Mouse (Mus musculus) kidney, postnatal 0 days (tissue): ENCODE results near the gene Zdhhc19. TPM values are rescaled to one million over a fixed set of nuclear protein-coding genes. Genes with fewer than 3 reads are reported as not detected.

Experiments used
- ATAC-seq: fragments of 200-750 bp; cut with Nextera tagmentation; replicated peaks from 2 replicates; pipeline ENCODE4 v1.8.0; 2017; ENCODE audit warnings: low read depth, moderate number of reproducible peaks, moderate TSS enrichment, moderate library complexity; ENCODE audit not compliant: low FRiP score
- DNase-seq: peaks from one replicate; pipeline ENCODE4 v3.0.0-alpha.2; 2016; ENCODE audit warnings: low spot score
- H3K27ac ChIP-seq: fragments of 300-500 bp; sonication (generic); 2 replicates; pipeline ENCODE4 v1.5.1; 2014; ENCODE audit warnings: mild to moderate bottlenecking
- H3K27me3 ChIP-seq: fragments of 300-500 bp; sonication (generic); 2 replicates; pipeline ENCODE4 v1.6.1; 2014; ENCODE audit warnings: low read length, mixed read lengths; ENCODE audit not compliant: insufficient read depth
- H3K36me3 ChIP-seq: fragments of 300-500 bp; sonication (generic); 2 replicates; pipeline ENCODE4 v1.6.1; 2014; ENCODE audit warnings: low read length, mixed read lengths; ENCODE audit not compliant: insufficient read depth
- H3K4me1 ChIP-seq: fragments of 300-500 bp; sonication (generic); replicated peaks from 2 replicates; pipeline ENCODE4 v1.6.1; 2014; ENCODE audit warnings: antibody characterized with exemption, low read length, mixed read lengths; ENCODE audit not compliant: insufficient read depth
- H3K4me2 ChIP-seq: fragments of 300-500 bp; sonication (generic); 2 replicates; pipeline ENCODE4 v1.6.1; 2014; ENCODE audit warnings: mild to moderate bottlenecking, low read length, moderate library complexity, mixed read lengths
- H3K4me3 ChIP-seq: fragments of 300-500 bp; sonication (generic); replicated peaks from 2 replicates; pipeline ENCODE4 v1.5.1; 2014; ENCODE audit warnings: low read depth, low read length
- H3K9ac ChIP-seq: fragments of 300-500 bp; sonication (generic); 2 replicates; pipeline ENCODE4 v1.6.1; 2014; ENCODE audit warnings: low read depth, low read length
- H3K9me3 ChIP-seq: fragments of 300-500 bp; sonication (generic); replicated peaks from 2 replicates; pipeline ENCODE4 v1.6.1; 2016; ENCODE audit warnings: low read length, inconsistent platforms, mixed read lengths
- CTCF ChIP-seq: IDR thresholded peaks from 2 replicates; pipeline ENCODE4 v1.5.1; 2016; ENCODE audit warnings: antibody characterized with exemption, low read depth, mild to moderate bottlenecking, moderate library complexity
- WGBS: fragments of 180-500 bp; shearing (Covaris S2); extraction: QIAGEN DNeasy Blood & Tissue Kit; methylation state at CpG from one replicate; pipeline ENCODE4 v1.1.7; 2014; 5-methylcytosine and 5-hydroxymethylcytosine counted together
- polyA plus RNA-seq: library from polyadenylated mRNA; unstranded; fragments of >200 nt; fragmentation: Nextera tagmentation; extraction: Ambion mirVana; gene quantifications from 2 replicates; pipeline ENCODE4 v1.2.1, GENCODE M21; 2015

Gene Zdhhc19
- polyA plus RNA-seq, 1 experiment from 2014 or later: not detected

- no peaks in the 10 kb centered on the region for H3K4me1 ChIP-seq
- H3K36me3 ChIP-seq: no peaks in the 10 kb centered on the region
- no peaks in the 10 kb centered on the region for H3K27me3 ChIP-seq
- no peak overlapping the region for H3K4me3 ChIP-seq
- TF ChIP-seq CTCF: no peak
- no peak overlapping the region for H3K9ac ChIP-seq
- WGBS: 84% methylated on average over 4 of the region's 4 CpGs
- no peaks in the 10 kb centered on the region for H3K9me3 ChIP-seq
- no peak overlapping the region for H3K4me2 ChIP-seq
- H3K27ac ChIP-seq: no peak overlapping the region
- ATAC-seq (no peak), DNase-seq (no peak)
Observed at GRCm38 (mm10) chr16:32586482-32586881, 90.4 kb downstream of the Zdhhc19 start.

DNA sequence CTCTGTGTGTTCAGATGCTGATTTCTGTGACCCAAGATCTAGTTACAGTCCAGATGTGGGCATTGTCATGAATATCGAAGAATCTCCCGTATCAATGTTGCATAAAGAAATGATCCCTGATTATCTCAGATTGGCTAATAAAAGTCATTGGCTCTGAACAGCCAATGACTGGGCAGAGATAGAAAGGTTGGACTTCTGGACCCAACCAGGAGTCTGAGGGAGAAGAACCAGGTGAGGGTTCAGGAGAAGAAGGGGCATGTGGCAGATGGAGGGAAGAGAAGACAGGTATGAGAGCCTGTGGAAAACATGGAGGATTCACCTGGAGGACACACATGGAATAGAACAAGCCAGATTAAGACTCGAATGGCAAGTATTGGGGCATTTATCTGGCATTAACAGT, 92.5 kb downstream of the Zdhhc19 start:
- ATAC-seq (no peak), DNase-seq (no peak)
- TF ChIP-seq CTCF: no peak
- H3K36me3 ChIP-seq: no peaks in the 10 kb centered on the region
- no peaks in the 10 kb centered on the region for H3K9me3 ChIP-seq
- no peak overlapping the region for H3K4me3 ChIP-seq
- no peak overlapping the region for H3K9ac ChIP-seq
- no peak overlapping the region for H3K27ac ChIP-seq
- H3K4me1 ChIP-seq: no peaks in the 10 kb centered on the region
- H3K4me2 ChIP-seq: no peak overlapping the region
- no peaks in the 10 kb centered on the region for H3K27me3 ChIP-seq
- WGBS: 83% methylated on average over 3 of the region's 3 CpGs

- no peak for ATAC-seq
- no peaks in the 10 kb centered on the region for H3K4me1 ChIP-seq
- no peak for TF ChIP-seq CTCF
- no peak overlapping the region for H3K4me3 ChIP-seq
- H3K27ac ChIP-seq: no peak overlapping the region
- WGBS: 90% methylated on average over 8 of the region's 8 CpGs
- H3K9ac ChIP-seq: no peak overlapping the region
- H3K9me3 ChIP-seq: no peaks in the 10 kb centered on the region
- no peak overlapping the region for H3K4me2 ChIP-seq
- H3K36me3 ChIP-seq: no peaks in the 10 kb centered on the region
- no peak for DNase-seq
- no peaks in the 10 kb centered on the region for H3K27me3 ChIP-seq
Observed at GRCm38 (mm10) chr16:32591521-32591920, 95.5 kb downstream of the Zdhhc19 start.

GRCm38 (mm10) chr16:32593283-32593805, 97.3 kb downstream of the Zdhhc19 start:
- Histone ChIP-seq H3K27me3 (no peaks in the 10 kb centered on the region), H3K4me2 (no peak overlapping the region), H3K9ac (no peak overlapping the region), H3K4me1 (no peaks in the 10 kb centered on the region), H3K27ac (no peak overlapping the region), H3K36me3 (no peaks in the 10 kb centered on the region), H3K9me3 (no peaks in the 10 kb centered on the region), H3K4me3 (no peak overlapping the region)
- ATAC-seq: no peak
- WGBS: 92% methylated on average over 5 of the region's 5 CpGs
- no peak for TF ChIP-seq CTCF
- DNase-seq: no peak

GRCm38 (mm10) chr16:32593916-32594315, 97.9 kb downstream of the Zdhhc19 start:
- ATAC-seq (no peak), DNase-seq (no peak)
- no peak overlapping the region for H3K4me2 ChIP-seq
- H3K9me3 ChIP-seq: no peaks in the 10 kb centered on the region
- H3K9ac ChIP-seq: no peak overlapping the region
- TF ChIP-seq CTCF: no peak
- no peak overlapping the region for H3K4me3 ChIP-seq
- no peak overlapping the region for H3K27ac ChIP-seq
- H3K4me1 ChIP-seq: no peaks in the 10 kb centered on the region
- H3K27me3 ChIP-seq: no peaks in the 10 kb centered on the region
- H3K36me3 ChIP-seq: no peaks in the 10 kb centered on the region
- 67% methylated on average over 5 of the region's 5 CpGs for WGBS

DNA sequence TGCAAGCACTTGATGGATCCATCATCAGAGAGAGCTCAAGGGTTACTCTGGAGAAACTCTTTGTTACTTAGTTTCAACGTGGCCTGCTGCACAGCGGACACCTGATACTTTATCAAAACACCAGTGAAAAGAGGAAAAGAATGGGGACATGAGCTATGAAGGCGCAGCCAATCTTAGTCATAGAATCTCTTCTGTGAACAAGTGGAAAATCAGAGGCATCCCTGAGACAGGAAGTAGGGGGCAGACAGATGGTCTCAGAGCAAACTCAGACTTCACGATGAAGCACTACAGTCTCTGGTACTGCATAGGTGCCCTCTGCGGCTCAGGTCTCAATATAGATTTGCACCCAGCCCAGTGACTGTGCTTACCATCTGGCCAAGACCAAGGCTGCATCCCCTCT, 98.6 kb downstream of the Zdhhc19 start:
- H3K27me3 ChIP-seq: no peaks in the 10 kb centered on the region
- WGBS: 45% methylated on average over 5 of the region's 5 CpGs
- no peak overlapping the region for H3K9ac ChIP-seq
- H3K4me2 ChIP-seq: no peak overlapping the region
- H3K9me3 ChIP-seq: no peaks in the 10 kb centered on the region
- no peaks in the 10 kb centered on the region for H3K36me3 ChIP-seq
- no peak overlapping the region for H3K27ac ChIP-seq
- H3K4me3 ChIP-seq: no peak overlapping the region
- no peaks in the 10 kb centered on the region for H3K4me1 ChIP-seq
- ATAC-seq (no peak), DNase-seq (peak; percentile 50)
- TF ChIP-seq CTCF: no peak
